Mouse (Mus musculus) neural tube, embryonic 15.5 days (tissue): ENCODE measurements around the gene Snrpa. TPM values are rescaled to one million over a fixed set of nuclear protein-coding genes. Genes with fewer than 3 reads are reported as not detected.

Experiments used
- ATAC-seq: fragments of 200-750 bp; cut with Nextera tagmentation; 2 replicates; pipeline ENCODE4 v1.8.0; 2017; ENCODE audit warnings: mild to moderate bottlenecking, moderate TSS enrichment, moderate library complexity; ENCODE audit not compliant: low FRiP score
- H3K27ac ChIP-seq: fragments of 300-500 bp; sonication (generic); replicated peaks from 2 replicates; pipeline ENCODE4 v1.5.1; 2015; ENCODE audit warnings: mild to moderate bottlenecking, inconsistent platforms
- H3K27me3 ChIP-seq: fragments of 300-500 bp; sonication (generic); replicated peaks from 2 replicates; pipeline ENCODE4 v1.6.1; 2015; ENCODE audit warnings: inconsistent platforms
- H3K36me3 ChIP-seq: fragments of 300-500 bp; sonication (generic); 2 replicates; pipeline ENCODE4 v1.6.1; 2015; ENCODE audit warnings: inconsistent platforms
- H3K4me1 ChIP-seq: fragments of 300-500 bp; sonication (generic); 2 replicates; pipeline ENCODE4 v1.6.1; 2015; ENCODE audit warnings: inconsistent platforms
- H3K4me2 ChIP-seq: fragments of 300-500 bp; sonication (generic); 2 replicates; pipeline ENCODE4 v1.6.1; 2015; ENCODE audit warnings: inconsistent platforms, mild to moderate bottlenecking, moderate library complexity
- H3K4me3 ChIP-seq: fragments of 300-500 bp; sonication (generic); replicated peaks from 2 replicates; pipeline ENCODE4 v1.5.1; 2015; ENCODE audit warnings: mild to moderate bottlenecking, inconsistent platforms
- H3K9ac ChIP-seq: fragments of 300-500 bp; sonication (generic); replicated peaks from 2 replicates; pipeline ENCODE4 v1.6.1; 2015; ENCODE audit warnings: mild to moderate bottlenecking, inconsistent platforms
- H3K9me3 ChIP-seq: fragments of 300-500 bp; sonication (generic); replicated peaks from 2 replicates; pipeline ENCODE4 v1.6.1; 2016; ENCODE audit warnings: inconsistent platforms
- WGBS: fragments of 180-500 bp; shearing (Covaris S2); methylation state at CpG from one replicate; pipeline ENCODE4 v1.1.7; 2015; ENCODE audit warnings: mixed read lengths; 5-methylcytosine and 5-hydroxymethylcytosine counted together
- polyA plus RNA-seq: library from polyadenylated mRNA; unstranded; fragments of >200 nt; fragmentation: Nextera tagmentation; extraction: Ambion mirVana; gene quantifications from 2 replicates; pipeline ENCODE4 v1.2.1, GENCODE M21; 2015

Gene Snrpa
- polyA plus RNA-seq, 1 experiment from 2014 or later = 176 TPM

GRCm38 (mm10) chr7:27198355-27198754 lies 2.3 kb upstream of the Snrpa start:
- Histone ChIP-seq H3K4me1 (peaks cover 24% of the 10 kb centered on the region), H3K9ac (no peak overlapping the region), H3K4me2 (no peak overlapping the region), H3K36me3 (peaks cover 19% of the 10 kb centered on the region), H3K4me3 (no peak overlapping the region), H3K9me3 (no peaks in the 10 kb centered on the region), H3K27me3 (no peaks in the 10 kb centered on the region), H3K27ac (no peak overlapping the region)
- ATAC-seq = no peak

DNA sequence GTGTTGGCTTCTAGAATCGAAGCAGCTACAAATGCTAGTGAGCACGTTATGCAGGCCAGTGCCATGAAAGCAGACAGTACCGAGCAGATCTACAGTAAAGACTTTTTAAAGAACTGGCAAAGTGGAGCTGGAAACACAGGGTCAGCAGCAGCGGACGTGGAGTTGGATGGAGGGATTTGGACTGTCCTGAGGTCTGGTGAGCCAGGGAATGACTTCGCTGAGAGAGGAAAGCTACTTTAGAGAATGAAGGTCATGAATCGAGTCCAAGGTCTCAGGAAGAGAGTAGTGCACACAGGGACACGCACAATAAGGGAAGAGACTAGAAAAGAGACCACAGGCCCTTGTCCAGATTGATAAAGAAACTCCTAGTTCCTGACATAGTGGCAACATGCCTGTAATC lies 1.6 kb upstream of the Snrpa start:
- WGBS = 97% methylated on average over 8 of the region's 8 CpGs
- H3K4me2 ChIP-seq = no peak overlapping the region
- no peak for ATAC-seq

DNA sequence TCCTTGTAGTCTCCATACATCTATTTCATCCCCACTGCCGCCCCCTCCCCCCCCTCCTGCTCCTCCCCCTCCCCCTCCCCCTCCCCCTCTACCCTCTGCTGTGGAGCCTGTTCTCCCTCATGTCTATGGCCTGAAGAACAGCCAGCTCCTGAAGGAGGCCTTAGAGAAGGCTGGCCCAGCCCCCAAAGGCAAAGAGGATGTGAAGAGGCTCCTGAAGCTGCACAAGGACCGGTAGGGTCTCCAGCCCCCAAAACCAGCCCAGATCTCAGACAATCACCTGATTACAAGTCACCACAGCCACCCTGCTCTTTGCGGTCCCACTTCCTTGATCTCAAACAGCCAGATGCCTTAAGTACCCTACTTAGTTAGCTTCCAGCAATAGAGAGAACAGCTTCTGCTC lies 1.1 kb upstream of the Snrpa start:
- Histone ChIP-seq H3K4me2 (no peak overlapping the region), H3K27ac (no peak overlapping the region), H3K4me3 (no peak overlapping the region), H3K27me3 (no peaks in the 10 kb centered on the region), H3K9me3 (no peaks in the 10 kb centered on the region), H3K9ac (no peak overlapping the region), H3K4me1 (peaks cover 34% of the 10 kb centered on the region), H3K36me3 (peaks cover 19% of the 10 kb centered on the region)
- 84% methylated on average over 3 of the region's 3 CpGs for WGBS
- no peak for ATAC-seq

More for the DNA sequence above, 1.6 kb upstream of the Snrpa start:
- no peaks in the 10 kb centered on the region for H3K9me3 ChIP-seq
- no peak overlapping the region for H3K9ac ChIP-seq
- H3K36me3 ChIP-seq = peaks cover 19% of the 10 kb centered on the region
- no peaks in the 10 kb centered on the region for H3K27me3 ChIP-seq
- no peak overlapping the region for H3K27ac ChIP-seq
- no peak overlapping the region for H3K4me3 ChIP-seq
- peaks cover 32% of the 10 kb centered on the region for H3K4me1 ChIP-seq

GRCm38 (mm10) chr7:27193731-27194130 lies 2.3 kb downstream of the Snrpa start:
- no peak overlapping the region for H3K4me3 ChIP-seq
- H3K4me2 ChIP-seq = peak overlapping the region; percentile 5
- H3K9me3 ChIP-seq = no peaks in the 10 kb centered on the region
- no peak for ATAC-seq
- H3K9ac ChIP-seq = no peak overlapping the region
- peaks cover 48% of the 10 kb centered on the region for H3K36me3 ChIP-seq
- H3K27ac ChIP-seq = no peak overlapping the region
- WGBS = 88% methylated on average over 4 of the region's 4 CpGs
- no peaks in the 10 kb centered on the region for H3K27me3 ChIP-seq
- peaks cover 34% of the 10 kb centered on the region for H3K4me1 ChIP-seq

GRCm38 (mm10) chr7:27192434-27192833 lies 3.6 kb downstream of the Snrpa start:
- peaks cover 60% of the 10 kb centered on the region for H3K36me3 ChIP-seq
- no peaks in the 10 kb centered on the region for H3K9me3 ChIP-seq
- 98% methylated on average over 5 of the region's 5 CpGs for WGBS
- H3K4me1 ChIP-seq = peaks cover 34% of the 10 kb centered on the region
- no peak overlapping the region for H3K4me3 ChIP-seq
- H3K4me2 ChIP-seq = no peak overlapping the region
- ATAC-seq = no peak
- no peak overlapping the region for H3K9ac ChIP-seq
- no peaks in the 10 kb centered on the region for H3K27me3 ChIP-seq
- no peak overlapping the region for H3K27ac ChIP-seq

DNA sequence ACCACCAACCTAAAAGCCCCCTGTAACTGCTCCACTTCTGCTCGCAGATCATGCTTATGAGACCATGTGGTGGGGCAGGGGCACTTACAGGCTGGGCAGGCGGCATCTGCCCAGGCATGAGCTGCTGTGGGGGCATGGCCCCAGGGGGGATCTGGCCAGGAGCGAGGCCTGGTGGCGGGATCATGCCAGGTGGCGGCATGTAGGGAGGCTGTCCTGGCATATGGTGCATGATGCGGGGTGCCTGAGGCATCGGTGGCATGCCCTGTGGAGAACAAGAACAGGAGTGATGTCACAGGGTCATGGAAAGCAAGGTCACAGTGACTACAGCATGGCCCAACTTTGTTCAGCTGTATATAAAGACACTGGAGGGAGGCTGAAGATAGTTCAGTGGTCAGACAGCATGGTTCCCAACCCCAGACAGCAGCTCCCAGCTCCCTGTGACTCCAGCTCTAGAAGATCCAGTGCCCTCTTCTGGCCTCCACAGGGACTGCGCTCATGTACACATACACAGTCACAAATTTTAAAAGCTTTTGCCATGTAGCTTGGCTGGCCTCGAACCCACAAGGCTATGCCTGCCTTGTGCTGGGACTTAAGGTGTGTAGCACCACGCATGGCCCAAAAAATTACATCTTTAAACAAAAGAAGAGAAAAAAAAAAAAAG lies 6.7 kb downstream of the Snrpa start:
- H3K9me3 ChIP-seq = no peaks in the 10 kb centered on the region
- no peak overlapping the region for H3K9ac ChIP-seq
- no peaks in the 10 kb centered on the region for H3K27me3 ChIP-seq
- H3K4me1 ChIP-seq = peaks cover 20% of the 10 kb centered on the region
- 90% methylated on average over 10 of the region's 10 CpGs for WGBS
- H3K4me3 ChIP-seq = no peak overlapping the region
- no peak overlapping the region for H3K27ac ChIP-seq
- no peak for ATAC-seq
- peaks cover 88% of the 10 kb centered on the region for H3K36me3 ChIP-seq
- H3K4me2 ChIP-seq = no peak overlapping the region

- Histone ChIP-seq H3K9ac (no peak overlapping the region), H3K9me3 (no peaks in the 10 kb centered on the region), H3K4me3 (no peak overlapping the region), H3K4me2 (no peak overlapping the region), H3K27me3 (no peaks in the 10 kb centered on the region), H3K36me3 (peaks cover 73% of the 10 kb centered on the region), H3K27ac (no peak overlapping the region), H3K4me1 (no peaks in the 10 kb centered on the region)
- 93% methylated on average over 5 of the region's 5 CpGs for WGBS
- ATAC-seq = no peak
Observed at GRCm38 (mm10) chr7:27185986-27186385, 10.1 kb downstream of the Snrpa start.

- WGBS = 72% methylated on average over 3 of the region's 3 CpGs
Observed at GRCm38 (mm10) chr7:27184964-27185363, 11.1 kb downstream of the Snrpa start.

GRCm38 (mm10) chr7:27182498-27182897 lies 13.6 kb downstream of the Snrpa start:
- no peak for ATAC-seq
- 93% methylated on average over 1 of the region's 1 CpGs for WGBS

More at GRCm38 (mm10) chr7:27184964-27185363, 11.1 kb downstream of the Snrpa start:
- H3K4me1 ChIP-seq = 0 out of 2 replicates have a peak, but pooled peaks cover 2% of the 10 kb centered on the region
- H3K4me3 ChIP-seq = no peak overlapping the region
- H3K4me2 ChIP-seq = no peak overlapping the region
- H3K36me3 ChIP-seq = peaks cover 63% of the 10 kb centered on the region
- H3K9me3 ChIP-seq = no peaks in the 10 kb centered on the region
- no peaks in the 10 kb centered on the region for H3K27me3 ChIP-seq
- no peak overlapping the region for H3K9ac ChIP-seq
- no peak for ATAC-seq
- H3K27ac ChIP-seq = no peak overlapping the region

DNA sequence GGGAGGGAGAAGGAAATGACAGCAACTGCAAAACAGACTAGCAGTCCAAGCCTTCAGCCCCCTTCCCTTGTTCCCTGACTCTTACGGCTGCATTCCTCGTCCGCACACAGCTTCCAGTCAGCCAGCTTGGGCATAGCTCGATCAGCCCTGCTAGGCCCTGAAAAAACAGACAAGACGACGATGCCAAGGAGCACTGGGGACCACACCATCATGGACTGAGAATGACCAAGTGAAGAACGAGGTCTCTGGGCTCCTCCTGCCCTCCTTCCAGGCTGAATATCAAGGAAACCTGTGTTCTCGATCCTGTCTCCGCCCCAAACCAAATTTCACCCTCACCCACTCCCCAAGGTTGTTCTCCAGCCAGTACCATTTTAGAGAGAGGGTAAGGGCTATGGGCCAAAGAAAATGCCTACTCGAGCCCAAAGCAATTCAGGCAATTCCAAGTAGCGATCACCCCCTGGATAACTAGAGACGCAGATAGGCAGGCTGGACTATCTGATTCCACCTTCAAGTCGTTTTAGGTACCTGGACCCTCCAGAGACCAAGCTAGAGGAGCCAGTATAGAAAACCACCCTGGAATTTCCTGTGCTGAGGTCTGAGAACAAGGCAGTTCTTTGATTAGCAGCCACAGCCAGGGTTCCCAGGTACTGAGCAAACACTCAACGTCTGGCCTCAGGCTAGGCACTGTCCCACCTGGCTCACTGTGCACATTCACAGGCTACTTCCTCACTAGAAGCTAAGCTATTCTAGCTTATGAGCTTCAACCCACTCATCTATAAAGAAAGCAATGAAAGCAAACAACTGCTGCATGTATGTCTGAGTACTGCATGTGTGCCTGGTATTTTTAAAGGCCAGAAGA lies 15.0 kb downstream of the Snrpa start, which contains the start of the genes Gm21983 and Mia:
TSS of gene Gm21983 (minus strand) at position 250 of the 859 bp plus-strand sequence.
TSS of gene Mia (minus strand) at position 321 of the 859 bp plus-strand sequence.
- Histone ChIP-seq H3K4me1 (peaks cover 21% of the 10 kb centered on the region), H3K27me3 (no peaks in the 10 kb centered on the region), H3K4me3 (peak within 1 kb of the TSS; percentile 77), H3K9ac (no peak within 1 kb of the TSS), H3K9me3 (no peaks in the 10 kb centered on the region), H3K36me3 (peaks cover 26% of the 10 kb centered on the region), H3K4me2 (peak within 1 kb of the TSS; percentile 60), H3K27ac (peak within 1 kb of the TSS; percentile 95)
- WGBS = 62% methylated on average over 14 of the region's 14 CpGs
- ATAC-seq = no peak

More at GRCm38 (mm10) chr7:27182498-27182897, 13.6 kb downstream of the Snrpa start:
- Histone ChIP-seq H3K4me1 (peaks cover 19% of the 10 kb centered on the region), H3K36me3 (peaks cover 40% of the 10 kb centered on the region), H3K4me3 (no peak overlapping the region), H3K27ac (no peak overlapping the region), H3K9ac (no peak overlapping the region), H3K9me3 (no peaks in the 10 kb centered on the region), H3K4me2 (no peak overlapping the region), H3K27me3 (no peaks in the 10 kb centered on the region)

GRCm38 (mm10) chr7:27180036-27180435 lies 16.0 kb downstream of the Snrpa start:
- Histone ChIP-seq H3K9ac (no peak overlapping the region), H3K4me1 (peaks cover 21% of the 10 kb centered on the region), H3K9me3 (no peaks in the 10 kb centered on the region), H3K27ac (peak overlapping the region; percentile 95), H3K27me3 (no peaks in the 10 kb centered on the region), H3K4me3 (peak overlapping the region; percentile 77), H3K4me2 (peak overlapping the region; percentile 60), H3K36me3 (peaks cover 23% of the 10 kb centered on the region)
- 36% methylated on average over 5 of the region's 5 CpGs for WGBS
- no peak for ATAC-seq
